Mouse (Mus musculus): Measurements from ENCODE around the gene Ercc5.

DNA sequence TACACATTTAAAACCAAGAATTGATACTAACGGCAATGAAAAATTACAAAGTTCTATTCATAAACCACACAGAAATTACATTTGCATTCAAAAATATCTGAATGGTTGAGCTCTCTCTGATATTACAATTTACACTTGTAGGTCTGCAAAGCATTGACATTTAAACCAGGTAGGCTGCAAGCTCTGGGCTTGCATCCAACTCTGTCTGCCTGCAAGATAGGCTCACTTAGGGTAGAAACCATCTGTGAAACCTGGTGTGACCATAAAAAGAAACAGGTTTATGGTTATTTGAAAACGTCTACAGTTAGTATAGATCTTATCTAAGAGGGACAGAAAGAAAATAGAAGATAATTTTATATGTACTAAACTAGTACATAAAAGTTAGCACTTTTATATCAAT lies 69.6 kb downstream of the Ercc5 start:
- TF ChIP-seq CTCF (IDR thresholded peaks at IDR 0.05; ENCODE audit: borderline replicate concordance, extremely low read depth, insufficient read depth, insufficient read length) (no peak), POLR2A (IDR thresholded peaks at IDR 0.05; ENCODE audit: borderline replicate concordance, extremely low read depth, insufficient read depth, insufficient read length, poor library complexity, severe bottlenecking) (no peak)

All from brain, embryonic 14.5 days (tissue).